Mouse (Mus musculus) embryonic facial prominence, embryonic 11.5 days (tissue): ENCODE results near the gene Rapgef3. TPM values are rescaled to one million over a fixed set of nuclear protein-coding genes. Genes with fewer than 3 reads are reported as not detected.

Experiments
- ATAC-seq: fragments of 200-750 bp; cut with Nextera tagmentation; replicated peaks from 2 replicates; pipeline ENCODE4 v1.8.0; 2017; ENCODE audit warnings: low read depth; ENCODE audit not compliant: insufficient number of reproducible peaks, low FRiP score, low TSS enrichment
- DNase-seq: peaks from one replicate; pipeline ENCODE4 v3.0.0-alpha.2; 2015; ENCODE audit warnings: low spot score
- H3K27ac ChIP-seq: fragments of 300-500 bp; sonication (generic); replicated peaks from 2 replicates; pipeline ENCODE4 v1.5.1; 2014; ENCODE audit warnings: mild to moderate bottlenecking, low read depth, low read length, control low read depth
- H3K27me3 ChIP-seq: fragments of 300-500 bp; sonication (generic); 2 replicates; pipeline ENCODE4 v1.6.1; 2014; ENCODE audit warnings: mild to moderate bottlenecking, low read length, moderate library complexity, mixed read lengths; ENCODE audit not compliant: control insufficient read depth, insufficient read depth
- H3K36me3 ChIP-seq: fragments of 300-500 bp; sonication (generic); replicated peaks from 2 replicates; pipeline ENCODE4 v1.6.1; 2014; ENCODE audit warnings: low read depth, mild to moderate bottlenecking, low read length, moderate library complexity, mixed read lengths; ENCODE audit not compliant: control insufficient read depth, insufficient read depth
- H3K4me1 ChIP-seq: fragments of 300-500 bp; sonication (generic); 2 replicates; pipeline ENCODE4 v1.6.1; 2014; ENCODE audit warnings: low read length, mixed read lengths; ENCODE audit not compliant: control insufficient read depth, insufficient read depth
- H3K4me2 ChIP-seq: fragments of 300-500 bp; sonication (generic); 2 replicates; pipeline ENCODE4 v1.6.1; 2014; ENCODE audit warnings: low read depth, mild to moderate bottlenecking, control low read depth, low read length, moderate library complexity
- H3K4me3 ChIP-seq: fragments of 300-500 bp; sonication (generic); 2 replicates; pipeline ENCODE4 v1.5.1; 2014; ENCODE audit warnings: low read depth, low read length, control low read depth
- H3K9ac ChIP-seq: fragments of 300-500 bp; sonication (generic); replicated peaks from 2 replicates; pipeline ENCODE4 v1.6.1; 2014; ENCODE audit warnings: mild to moderate bottlenecking, control low read depth, low read length
- H3K9me3 ChIP-seq: fragments of 300-500 bp; sonication (generic); replicated peaks from 2 replicates; pipeline ENCODE4 v1.6.1; 2016; ENCODE audit warnings: mild to moderate bottlenecking, low read length, inconsistent platforms, mixed read lengths; ENCODE audit not compliant: control insufficient read depth
- WGBS: fragments of 180-500 bp; shearing (Covaris S2); extraction: QIAGEN DNeasy Blood & Tissue Kit; methylation state at CpG from one replicate; pipeline ENCODE4 v1.1.7; 2014; 5-methylcytosine and 5-hydroxymethylcytosine counted together
- polyA plus RNA-seq: library from polyadenylated mRNA; unstranded; fragments of >200 nt; fragmentation: Nextera tagmentation; extraction: Ambion mirVana; gene quantifications from 2 replicates; pipeline ENCODE4 v1.2.1, GENCODE M21; 2014

The Rapgef3 gene
- polyA plus RNA-seq: 2.2 and 2.4 TPM in 2 replicates

DNA sequence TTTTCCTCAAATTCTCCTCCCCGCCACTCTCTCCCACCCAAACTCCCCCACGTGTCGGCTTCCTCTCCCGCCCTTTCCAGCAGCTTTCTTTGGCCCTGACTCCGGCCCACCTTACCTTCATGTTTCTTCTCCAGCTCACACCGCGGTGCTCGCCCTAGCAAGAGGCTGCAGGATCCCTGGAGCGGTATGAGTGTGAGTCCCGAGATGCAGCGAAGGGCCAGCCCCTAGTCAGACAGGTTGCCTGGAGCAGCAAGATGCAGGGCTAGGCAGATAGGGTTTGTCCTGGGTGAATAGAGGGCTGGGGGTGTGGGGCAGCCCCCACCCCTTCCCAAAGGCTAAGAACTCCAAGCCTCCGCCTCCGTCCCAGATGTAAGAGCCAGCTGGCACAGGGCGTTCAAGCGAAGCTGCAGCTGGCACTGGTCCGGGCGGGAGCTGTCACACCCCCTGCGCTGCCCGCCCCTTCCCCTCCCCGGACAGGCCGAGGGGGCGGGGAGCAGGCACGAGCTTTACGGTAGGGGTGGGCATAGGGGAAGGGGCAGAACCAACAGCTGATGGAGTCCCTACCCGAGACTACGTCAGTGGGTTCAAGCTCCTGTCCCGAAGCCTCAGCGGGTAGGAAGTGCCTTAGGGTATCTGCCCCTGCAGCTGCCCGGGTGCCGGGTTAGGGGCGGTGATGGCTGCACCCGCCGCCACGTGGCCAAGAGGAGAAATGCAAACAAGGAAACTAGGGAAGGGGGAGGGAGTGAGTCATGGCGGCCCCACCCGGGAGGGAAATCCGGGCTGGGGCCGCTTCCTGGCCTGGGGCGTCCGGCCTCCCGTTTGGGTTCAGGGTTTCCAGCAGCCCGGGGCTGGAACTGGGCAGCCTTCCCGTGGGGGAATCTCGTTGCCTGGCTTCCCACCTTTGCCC is at the start of gene Rapgef3:
Gene Rapgef3, minus strand, starts transcription at position 693 of the 907 bp plus-strand sequence.
- peak within 1 kb of the TSS; percentile 47 for H3K4me3 ChIP-seq
- H3K27ac ChIP-seq: no peak within 1 kb of the TSS
- H3K9me3 ChIP-seq: no peaks in the 10 kb centered on the region
- ATAC-seq (peak; percentile 68), DNase-seq (peak; percentile 79)
- peaks cover 25% of the 10 kb centered on the region for H3K27me3 ChIP-seq
- H3K4me2 ChIP-seq: peak within 1 kb of the TSS; percentile 95
- no peaks in the 10 kb centered on the region for H3K36me3 ChIP-seq
- H3K4me1 ChIP-seq: peaks cover 18% of the 10 kb centered on the region
- peak within 1 kb of the TSS; percentile 63 for H3K9ac ChIP-seq
- under 1% methylated on average over 44 of the region's 44 CpGs for WGBS

DNA sequence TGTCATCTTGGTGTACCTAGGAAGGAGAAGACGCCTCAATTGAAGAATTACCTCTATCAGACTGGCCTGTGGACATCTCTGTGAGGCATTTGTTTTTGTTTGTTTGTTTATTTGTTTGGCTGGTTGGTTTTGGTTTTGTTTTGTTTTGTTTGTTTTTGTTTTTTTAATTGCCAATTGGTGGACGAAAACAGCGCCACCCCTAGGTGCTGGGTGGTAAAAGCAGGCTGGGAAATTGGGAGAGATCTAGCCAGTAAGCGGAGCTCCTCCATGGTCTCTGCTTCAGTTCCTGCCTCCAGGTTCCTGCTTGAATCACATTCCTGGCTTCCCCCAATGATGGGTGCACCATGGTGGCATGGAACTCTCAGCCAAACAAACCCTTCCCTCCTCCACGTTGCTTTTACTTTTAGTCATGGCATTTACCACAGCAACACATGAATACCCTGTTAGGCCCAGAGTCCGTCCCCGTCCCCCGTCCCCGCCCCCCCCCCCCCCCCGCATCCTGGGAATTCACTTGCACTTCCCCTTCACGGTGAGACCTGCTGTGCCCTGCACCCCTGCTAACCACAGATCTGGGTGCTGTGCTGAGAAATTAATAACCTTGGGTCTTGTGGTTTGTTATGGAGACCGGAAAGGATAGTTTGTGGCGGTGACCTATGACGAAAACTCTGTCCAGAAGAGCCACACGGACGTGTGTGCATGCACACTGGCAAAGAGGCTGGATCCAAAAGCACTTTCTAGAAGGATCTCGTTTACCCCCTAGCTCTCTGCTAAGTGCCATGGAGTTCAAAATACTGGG is 48.6 kb upstream of the Rapgef3 start:
- ATAC-seq (no peak), DNase-seq (no peak)
- WGBS: 88% methylated on average over 15 of the region's 17 CpGs
- H3K4me3 ChIP-seq: no peak overlapping the region
- H3K9ac ChIP-seq: no peak overlapping the region
- H3K36me3 ChIP-seq: no peaks in the 10 kb centered on the region; the same call in 1 of the 2 replicates
- no peak overlapping the region for H3K4me2 ChIP-seq
- no peaks in the 10 kb centered on the region for H3K27me3 ChIP-seq
- no peaks in the 10 kb centered on the region for H3K9me3 ChIP-seq
- no peak overlapping the region for H3K27ac ChIP-seq
- H3K4me1 ChIP-seq: no peaks in the 10 kb centered on the region

GRCm38 (mm10) chr15:97815254-97815653 is 47.5 kb upstream of the Rapgef3 start:
- Histone ChIP-seq H3K4me1 (no peaks in the 10 kb centered on the region), H3K9me3 (no peaks in the 10 kb centered on the region), H3K27ac (no peak overlapping the region), H3K4me2 (no peak overlapping the region), H3K36me3 (no peaks in the 10 kb centered on the region; the same call in 1 of the 2 replicates), H3K9ac (no peak overlapping the region), H3K27me3 (no peaks in the 10 kb centered on the region), H3K4me3 (no peak overlapping the region)
- no peak for DNase-seq
- WGBS: 93% methylated on average over 4 of the region's 4 CpGs
- ATAC-seq: no peak

- no peak for DNase-seq
- H3K27me3 ChIP-seq: no peaks in the 10 kb centered on the region
- ATAC-seq: no peak
- no peak overlapping the region for H3K4me2 ChIP-seq
- no peak overlapping the region for H3K4me3 ChIP-seq
- no peaks in the 10 kb centered on the region for H3K4me1 ChIP-seq
- no peaks in the 10 kb centered on the region; the same call in 1 of the 2 replicates for H3K36me3 ChIP-seq
- no peak overlapping the region for H3K9ac ChIP-seq
- WGBS: 38% methylated on average over 5 of the region's 5 CpGs
- no peak overlapping the region for H3K27ac ChIP-seq
- H3K9me3 ChIP-seq: no peaks in the 10 kb centered on the region
Measured at GRCm38 (mm10) chr15:97814703-97815102, 46.9 kb upstream of the Rapgef3 start.

GRCm38 (mm10) chr15:97813452-97814204 is 45.9 kb upstream of the Rapgef3 start:
- 54% methylated on average over 21 of the region's 21 CpGs for WGBS
- peak overlapping the region; percentile 13; the same call in 1 of the 2 replicates for H3K9ac ChIP-seq
- H3K4me3 ChIP-seq: no peak overlapping the region
- no peak overlapping the region for H3K4me2 ChIP-seq
- no peak overlapping the region for H3K27ac ChIP-seq
- no peaks in the 10 kb centered on the region; the same call in 1 of the 2 replicates for H3K36me3 ChIP-seq
- ATAC-seq (no peak), DNase-seq (no peak)
- no peaks in the 10 kb centered on the region for H3K27me3 ChIP-seq
- H3K4me1 ChIP-seq: no peaks in the 10 kb centered on the region
- H3K9me3 ChIP-seq: no peaks in the 10 kb centered on the region

GRCm38 (mm10) chr15:97812875-97813274 is 45.1 kb upstream of the Rapgef3 start:
- Histone ChIP-seq H3K9me3 (no peaks in the 10 kb centered on the region), H3K4me1 (no peaks in the 10 kb centered on the region), H3K4me2 (no peak overlapping the region), H3K4me3 (no peak overlapping the region), H3K36me3 (no peaks in the 10 kb centered on the region; the same call in 1 of the 2 replicates), H3K27me3 (no peaks in the 10 kb centered on the region), H3K27ac (no peak overlapping the region), H3K9ac (no peak overlapping the region; the same call in 1 of the 2 replicates)
- ATAC-seq (no peak), DNase-seq (no peak)
- WGBS: 71% methylated on average over 7 of the region's 7 CpGs

DNA sequence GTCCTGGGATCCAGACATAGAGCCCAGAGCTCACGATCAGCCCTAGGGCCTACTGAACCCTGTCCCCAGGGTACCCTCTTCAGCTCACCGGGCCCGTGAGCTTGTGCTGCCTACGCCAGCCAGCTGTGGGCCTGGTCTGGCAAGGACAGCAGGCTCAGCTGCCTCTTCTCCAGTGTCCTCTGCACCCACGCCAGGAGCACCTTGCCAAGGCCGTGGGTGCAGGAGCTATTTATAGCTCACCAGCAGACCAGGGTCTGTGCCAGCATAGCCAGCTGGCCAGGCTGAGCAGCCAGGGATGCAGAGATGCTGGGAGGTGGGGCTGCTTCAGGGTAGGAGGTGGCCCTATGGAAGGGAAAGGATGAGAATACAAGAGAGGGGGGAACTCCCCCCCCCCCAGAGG is 44.4 kb upstream of the Rapgef3 start:
- 88% methylated on average over 6 of the region's 6 CpGs for WGBS
- no peak for ATAC-seq
- Histone ChIP-seq H3K9me3 (no peaks in the 10 kb centered on the region), H3K4me1 (no peaks in the 10 kb centered on the region), H3K4me2 (no peak overlapping the region), H3K9ac (no peak overlapping the region), H3K4me3 (no peak overlapping the region), H3K27ac (no peak overlapping the region), H3K27me3 (no peaks in the 10 kb centered on the region), H3K36me3 (no peaks in the 10 kb centered on the region; the same call in none of the 2 replicates)
- no peak for DNase-seq
